Mouse (Mus musculus) layer of hippocampus, adult 8-10 months (tissue): Measurements from ENCODE around the gene Clic1. TPM values are rescaled to one million over a fixed set of nuclear protein-coding genes. Genes with fewer than 3 reads are reported as not detected.
A peak's percentile ranks its signal among the peaks of the same experiment; 100 is the strongest.

Source experiments
- DNase-seq, 2 experiments: peaks; one replicate each; pipeline ENCODE4 v3.0.0; 2022; ENCODE audit warnings: low spot score in 2 of 2
- total RNA-seq, 4 experiments: library from RNA; stranded (reverse); gene quantifications; 2 replicates each; pipeline ENCODE4 v1.2.4; 2022

Gene Clic1
- total RNA-seq, 4 experiments from 2014 or later: 9.2 to 27.8 (median 15.9) TPM

DNA sequence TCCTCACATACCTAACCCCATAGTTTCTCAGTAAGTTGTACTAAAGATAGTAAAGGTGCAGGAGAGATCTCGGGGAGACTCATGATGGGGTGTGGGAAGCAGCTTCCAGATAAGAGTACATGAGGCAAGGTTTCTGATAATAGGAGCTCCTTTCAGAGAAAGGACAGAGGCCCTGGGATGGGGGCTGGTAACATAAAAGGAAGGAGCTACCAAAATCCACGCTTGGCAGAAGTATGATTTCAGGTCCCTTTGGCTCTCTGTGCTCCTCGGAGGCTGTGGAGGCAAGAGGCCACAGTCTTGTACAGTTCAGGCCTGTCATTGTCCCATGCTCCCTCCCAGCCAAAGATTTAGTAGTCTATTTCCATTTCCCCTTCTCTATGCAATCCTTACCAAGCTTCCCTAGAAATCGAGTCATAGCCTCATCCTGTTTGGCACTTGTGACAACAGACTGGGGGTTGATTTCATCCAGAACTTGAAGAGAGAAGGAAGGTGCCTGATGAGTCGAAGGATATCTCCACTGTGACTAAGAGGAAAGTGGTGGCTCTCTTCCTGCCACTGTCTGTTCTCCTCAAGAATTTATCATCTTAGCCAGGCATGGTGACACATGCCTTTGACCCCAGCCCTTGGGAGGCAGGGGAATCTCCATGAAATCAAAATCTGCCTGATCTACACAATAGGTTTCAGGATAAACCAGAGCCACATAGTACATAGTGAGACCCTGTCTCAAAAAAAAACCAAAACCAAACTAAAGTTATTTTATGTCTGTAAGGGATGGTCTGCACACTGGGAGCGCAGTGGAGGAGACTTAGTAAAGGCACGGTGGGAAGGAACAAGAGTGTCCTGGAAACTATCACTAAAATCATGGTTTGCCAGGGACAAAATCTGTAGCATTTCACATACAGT is 4.6 kb upstream of the Clic1 start:
- DNase-seq: no peak

- DNase-seq: no peak
Measured at GRCm38 (mm10) chr17:35045807-35046680, 3.7 kb upstream of the Clic1 start.

DNA sequence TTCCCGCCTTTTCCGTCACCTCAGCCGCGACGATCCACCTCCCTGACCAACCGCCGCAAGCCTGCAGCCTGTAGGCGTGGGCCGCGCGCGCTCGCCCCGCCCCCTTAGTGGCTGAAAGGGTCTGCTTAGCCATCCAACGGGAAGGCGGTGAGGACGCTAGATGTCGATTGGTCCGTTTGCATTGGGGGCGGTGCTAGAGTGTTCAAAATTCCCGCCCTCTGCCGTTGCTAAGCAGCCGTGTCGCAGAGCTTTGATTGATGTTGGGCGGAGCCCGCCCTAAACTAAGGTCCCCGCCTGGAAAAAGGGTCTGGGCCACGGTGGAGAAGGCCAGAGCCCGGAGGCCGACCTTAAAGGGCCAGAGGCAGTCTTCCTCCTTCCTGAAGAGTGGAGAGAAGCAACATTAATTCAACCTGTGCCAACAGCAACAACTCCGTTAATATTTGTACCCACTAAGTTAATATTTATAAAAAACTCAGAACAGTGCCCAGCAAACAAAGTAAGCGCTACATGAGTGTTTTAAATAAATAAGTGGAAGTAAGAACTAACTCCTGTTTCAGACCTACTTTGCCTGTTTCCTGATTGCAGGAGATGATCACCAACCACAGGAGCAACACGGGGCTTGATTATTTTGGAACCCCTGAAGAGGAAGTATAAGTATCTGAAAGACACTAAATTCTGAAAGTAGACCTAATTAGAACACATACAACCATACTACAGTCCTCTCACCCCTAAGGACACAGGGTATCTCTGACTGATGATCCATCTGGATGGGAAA is 2.9 kb upstream of the Clic1 start, which contains the start of gene Msh5:
Msh5 (minus strand) TSS at position 65 of the 775 bp plus-strand sequence.
- DNase-seq: peak; percentile 90 to 94

GRCm38 (mm10) chr17:35047688-35048087 is 2.1 kb upstream of the Clic1 start:
- DNase-seq: no peak

- no peak for DNase-seq
Measured at GRCm38 (mm10) chr17:35048149-35048931, 1.4 kb upstream of the Clic1 start.

DNA sequence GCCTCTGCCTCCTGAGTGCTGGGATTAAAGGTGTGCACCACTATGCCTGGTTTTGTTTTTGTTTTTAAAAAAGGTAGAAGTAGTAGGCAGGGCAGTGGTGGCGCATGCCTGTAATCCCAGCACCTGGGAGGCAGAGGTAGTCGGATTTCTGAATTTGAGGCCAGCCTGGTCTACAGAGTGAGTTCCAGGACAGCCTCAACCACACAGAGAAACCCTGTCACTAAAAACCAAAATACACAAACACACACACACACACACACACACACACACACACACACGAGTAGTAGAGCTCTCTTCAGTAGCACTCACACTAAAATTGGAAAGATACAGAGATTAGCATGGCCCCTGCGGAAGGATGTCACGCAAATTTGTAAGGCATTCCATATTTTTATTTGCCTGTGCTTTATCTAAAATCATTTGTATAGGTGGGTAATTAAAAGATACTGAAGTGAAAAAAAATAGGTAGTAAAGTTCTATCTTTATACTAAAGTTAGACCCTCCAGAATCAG is 780 bp upstream of the Clic1 start:
- no peak for DNase-seq

GRCm38 (mm10) chr17:35050126-35050750 is 472 bp downstream of the Clic1 start:
- no peak for DNase-seq

DNA sequence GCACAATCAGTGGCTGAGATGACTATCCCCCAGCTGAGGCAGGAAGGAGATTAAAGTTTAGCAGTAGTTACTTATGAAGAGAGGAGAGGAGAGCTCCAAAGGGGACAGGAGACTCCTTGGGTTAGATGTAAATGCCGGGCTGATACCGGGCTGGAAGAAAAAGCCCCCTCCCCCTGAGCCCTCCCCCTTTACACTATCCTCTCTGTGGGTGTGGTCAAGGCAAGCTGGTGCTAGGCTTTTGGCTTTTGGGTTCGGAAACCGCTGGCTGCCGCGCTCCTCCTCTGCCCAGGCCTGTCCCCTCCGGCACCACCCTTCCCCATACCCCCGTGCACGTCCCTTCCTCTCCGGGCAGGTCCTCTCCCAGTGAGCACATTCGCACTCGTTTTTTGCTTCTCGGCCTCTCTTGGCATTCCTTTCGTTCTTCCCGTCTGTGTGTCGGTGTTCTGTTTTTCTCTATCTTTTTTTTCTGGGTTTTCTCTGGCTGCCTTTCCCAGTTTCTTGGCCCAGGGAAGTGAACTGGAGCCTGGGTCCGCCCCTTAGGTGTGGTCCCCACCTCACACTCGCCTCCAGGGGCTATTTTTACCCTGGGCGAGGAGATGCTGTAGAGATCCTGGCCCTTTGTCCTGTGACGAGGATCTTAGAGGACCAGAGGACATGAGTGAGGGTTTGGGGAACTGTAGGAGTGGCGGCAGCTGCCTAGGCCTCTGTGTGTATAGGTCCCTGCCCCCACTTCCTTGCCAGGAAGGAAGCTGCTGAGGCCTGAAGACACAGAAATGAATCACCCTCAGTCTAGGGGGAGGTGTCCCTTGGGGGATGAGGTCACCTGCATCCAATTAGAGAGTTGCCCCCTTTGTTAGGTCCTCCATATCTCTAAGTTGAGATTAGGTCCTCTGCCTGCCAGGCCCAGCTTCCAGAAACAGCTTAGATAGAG is 1.7 kb downstream of the Clic1 start:
- no peak for DNase-seq

DNA sequence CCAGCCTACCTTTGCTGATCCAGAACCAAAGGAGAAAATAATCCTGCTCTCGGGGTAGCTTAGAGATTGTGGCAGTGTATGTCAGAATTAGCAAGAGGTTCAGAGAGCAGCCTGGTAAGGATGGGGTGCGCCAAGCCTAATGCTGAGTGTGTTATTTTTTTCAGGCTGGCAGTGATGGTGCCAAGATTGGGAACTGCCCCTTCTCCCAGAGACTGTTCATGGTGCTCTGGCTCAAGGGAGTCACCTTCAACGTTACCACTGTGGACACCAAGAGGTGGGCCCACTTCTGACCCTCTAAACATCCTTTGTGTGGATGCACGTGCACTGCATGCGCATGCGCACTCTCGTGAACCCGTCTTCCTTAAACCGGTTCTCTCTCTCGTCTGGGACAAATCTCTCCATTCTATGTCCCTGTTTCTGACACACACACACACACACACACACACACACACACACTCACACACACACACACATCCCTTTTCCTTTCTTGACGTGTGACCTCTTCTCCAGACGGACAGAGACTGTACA is 2.6 kb downstream of the Clic1 start:
- DNase-seq: no peak

DNA sequence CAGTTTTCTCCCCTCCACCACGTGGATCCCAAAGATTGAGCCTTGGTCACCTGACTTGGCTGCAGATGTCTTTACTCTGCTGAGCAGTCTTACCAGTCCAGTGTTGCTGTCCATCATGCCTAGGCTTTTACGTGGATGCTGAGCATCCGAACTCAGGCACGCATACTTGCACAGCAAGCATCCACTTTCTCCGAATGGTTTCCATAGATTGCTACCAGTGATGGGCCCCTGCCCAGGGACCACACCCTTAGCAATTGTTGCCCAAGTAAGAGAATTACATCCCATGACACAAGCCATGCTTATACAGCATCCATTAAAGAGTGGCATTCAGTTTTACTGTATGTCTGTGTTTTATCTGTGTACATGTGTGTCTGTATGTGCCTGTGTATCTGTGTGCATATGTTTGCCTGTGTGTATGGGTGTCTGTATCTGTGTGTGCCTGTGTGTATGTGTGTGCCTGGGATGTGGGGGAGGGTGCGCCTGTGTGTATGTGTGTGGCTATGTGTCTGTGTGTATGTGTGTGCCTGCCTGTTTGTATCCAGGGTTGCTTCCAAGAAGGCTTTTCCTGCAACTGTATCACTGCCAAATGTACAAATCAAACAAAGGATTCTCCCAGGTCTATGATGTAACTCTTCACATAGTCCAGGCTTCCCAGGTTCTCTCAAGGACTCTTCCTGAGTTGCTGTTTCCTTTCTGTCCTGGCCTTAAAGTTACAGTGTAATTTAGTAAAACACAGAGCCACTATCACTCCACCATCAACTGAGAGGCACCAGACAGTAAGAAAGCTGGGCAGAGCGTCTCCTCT is 6.1 kb downstream of the Clic1 start:
- no peak for DNase-seq

DNA sequence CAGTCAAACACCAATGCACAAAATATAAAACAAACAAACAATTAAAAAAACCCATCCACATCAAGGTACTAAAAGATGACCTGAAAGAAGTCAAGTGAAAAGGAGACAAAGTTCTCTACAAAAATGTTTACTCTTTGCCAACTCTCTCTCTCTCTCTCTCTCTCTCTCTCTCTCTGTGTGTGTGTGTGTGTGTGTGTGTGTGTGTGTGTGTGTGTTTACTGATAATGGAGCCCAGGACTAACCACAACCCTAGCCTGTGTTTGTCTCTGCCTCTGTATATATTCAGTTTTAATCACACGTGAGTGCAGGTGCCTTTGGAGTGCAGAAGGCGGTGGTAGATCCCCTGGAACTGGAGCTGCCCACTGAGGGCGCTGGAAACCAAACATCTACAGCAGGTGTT is 7.3 kb downstream of the Clic1 start:
- DNase-seq: no peak

DNA sequence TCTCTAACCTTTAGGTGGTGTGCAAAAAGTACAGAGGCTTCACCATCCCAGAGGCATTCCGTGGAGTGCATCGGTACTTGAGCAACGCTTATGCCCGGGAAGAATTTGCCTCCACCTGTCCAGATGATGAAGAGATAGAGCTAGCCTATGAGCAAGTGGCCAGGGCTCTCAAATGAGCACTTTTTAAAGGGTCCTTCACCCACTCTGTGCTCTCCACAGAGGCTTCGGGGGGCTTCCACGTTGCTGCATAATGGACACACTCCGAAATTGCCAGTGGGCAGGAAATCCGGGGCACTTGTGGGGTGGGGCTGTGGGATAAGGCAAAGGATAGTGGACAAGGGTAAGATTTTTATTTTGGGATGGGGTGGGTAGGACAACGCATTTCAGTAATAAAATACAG is 8.6 kb downstream of the Clic1 start:
- DNase-seq: no peak

DNA sequence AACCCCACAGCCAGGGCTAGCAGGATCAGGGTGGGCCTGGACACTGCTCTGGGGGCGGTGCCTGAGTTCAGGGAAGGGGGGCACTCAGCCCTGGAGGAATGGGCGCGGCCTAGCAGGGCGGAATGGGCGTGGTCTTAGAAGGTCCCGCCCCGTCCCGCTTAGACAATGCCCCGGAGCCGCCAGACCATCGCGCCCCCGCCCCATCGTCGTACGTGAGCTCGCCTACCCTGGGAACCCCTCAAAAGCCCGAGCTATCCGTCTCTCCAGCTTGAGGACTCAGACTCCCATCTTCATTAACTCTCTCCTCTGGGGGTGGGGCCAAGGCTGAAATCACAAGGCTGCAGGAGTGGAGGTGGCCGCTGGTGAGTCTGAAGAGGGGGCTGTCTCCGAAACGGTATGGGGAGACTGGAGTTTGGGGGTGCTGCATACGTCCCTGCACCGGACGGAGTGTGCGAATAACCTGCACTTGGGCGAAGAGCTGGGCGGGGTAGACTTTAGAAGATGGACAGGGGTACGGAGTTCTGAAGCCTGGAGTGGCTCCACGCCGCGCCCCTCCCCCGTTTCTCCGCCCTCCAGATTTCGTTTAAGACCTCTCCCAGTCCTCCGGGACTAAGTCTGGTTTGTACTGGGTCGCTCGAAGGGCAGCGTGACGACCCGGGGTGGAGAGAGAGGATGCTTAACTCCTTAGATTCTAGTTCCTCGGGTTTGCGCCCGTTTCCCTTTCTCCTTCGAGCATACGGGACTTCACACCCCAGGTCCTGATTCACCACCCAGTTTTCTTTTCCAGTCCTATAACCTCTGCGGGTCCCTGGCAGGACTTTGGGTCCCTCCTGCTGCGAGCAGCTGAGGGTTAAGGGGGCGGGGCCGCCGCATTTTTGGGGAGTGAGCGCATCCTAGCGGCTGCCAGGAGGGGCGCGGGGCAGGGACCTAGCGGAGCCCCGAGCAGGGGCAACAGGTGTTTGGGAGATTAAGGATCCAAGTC is 9.4 kb downstream of the Clic1 start, which contains the start of gene Ddah2:
Ddah2 (plus strand) TSS at position 125 of the 982 bp plus-strand sequence.
- peak; percentile 47 to 61 for DNase-seq

GRCm38 (mm10) chr17:35060071-35060470 is 10.3 kb downstream of the Clic1 start:
- DNase-seq: no peak

DNA sequence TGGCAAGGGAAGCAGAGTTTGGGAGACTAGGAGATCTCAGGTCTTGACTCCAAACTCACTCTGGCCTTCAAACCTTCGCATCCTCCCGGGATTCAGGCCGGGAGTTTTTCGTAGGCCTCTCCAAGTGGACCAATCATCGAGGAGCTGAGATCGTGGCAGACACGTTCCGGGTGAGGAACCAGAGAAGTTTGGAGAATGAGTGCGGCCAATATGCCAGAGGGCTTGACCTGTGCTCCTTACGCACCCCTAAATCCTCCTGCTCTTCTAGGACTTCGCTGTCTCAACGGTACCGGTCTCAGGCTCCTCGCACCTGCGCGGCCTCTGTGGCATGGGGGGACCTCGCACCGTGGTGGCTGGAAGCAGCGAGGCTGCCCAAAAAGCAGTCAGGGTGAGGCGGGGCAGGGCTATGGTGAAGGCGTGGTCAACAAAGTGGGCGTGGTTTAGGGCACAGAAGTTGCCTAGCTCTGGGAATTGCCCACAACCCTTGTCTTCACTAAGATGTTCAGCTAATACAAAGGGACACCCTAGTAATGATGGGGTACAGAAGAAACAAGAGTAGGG is 11.1 kb downstream of the Clic1 start:
- DNase-seq: no peak

DNA sequence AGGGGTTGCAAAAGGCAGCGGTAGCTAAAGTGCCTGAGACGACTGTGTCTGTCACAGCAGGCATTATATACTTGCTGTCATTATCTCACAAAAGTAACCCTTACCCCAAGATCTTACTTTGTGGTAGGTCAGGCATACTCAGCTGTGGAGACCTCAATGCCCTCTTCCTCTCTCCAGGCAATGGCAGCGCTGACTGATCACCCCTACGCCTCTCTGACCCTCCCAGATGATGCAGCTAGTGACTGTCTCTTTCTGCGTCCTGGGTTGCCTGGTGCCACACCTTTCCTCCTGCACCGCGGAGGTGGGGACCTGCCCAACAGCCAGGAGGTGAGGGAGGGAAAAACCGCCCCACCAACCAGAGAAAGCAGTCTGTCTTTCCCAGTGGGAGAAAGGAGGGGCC is 11.5 kb downstream of the Clic1 start:
- no peak for DNase-seq
